Mouse (Mus musculus) megakaryocyte, embryonic 14.5 days (primary cell): ENCODE measurements around the gene Zbtb32. TPM values are rescaled to one million over a fixed set of nuclear protein-coding genes. Genes with fewer than 3 reads are reported as not detected.

Experiments used
- H3K27me3 ChIP-seq: replicated peaks from 2 replicates; pipeline ENCODE3; 2012; ENCODE audit warnings: inconsistent platforms
- H3K36me3 ChIP-seq: replicated peaks from 2 replicates; pipeline ENCODE3; 2012; ENCODE audit warnings: low read length, inconsistent platforms, mixed read lengths
- H3K4me1 ChIP-seq: 2 replicates; pipeline ENCODE4 v1.6.1; 2012; ENCODE audit warnings: inconsistent platforms
- H3K4me3 ChIP-seq: replicated peaks from 2 replicates; pipeline ENCODE3; 2012; ENCODE audit warnings: moderate library complexity, mild to moderate bottlenecking, inconsistent platforms
- H3K9me3 ChIP-seq: 2 replicates; pipeline ENCODE4 v1.6.1; 2012; ENCODE audit warnings: inconsistent platforms
- FLI1 ChIP-seq: IDR thresholded peaks from 2 replicates; pipeline ENCODE4 v1.6.1; 2012; ENCODE audit warnings: low read length, inconsistent platforms, mixed read lengths
- GATA1 ChIP-seq: IDR thresholded peaks from 3 replicates; pipeline ENCODE4 v1.6.1; 2012; ENCODE audit warnings: mixed read lengths, low read length, inconsistent platforms, borderline replicate concordance
- polyA plus RNA-seq: library from polyadenylated mRNA; stranded (reverse); fragments of >175 nt; gene quantifications from 2 replicates; pipeline ENCODE4 v1.2.3, GENCODE M21; 2012; ENCODE audit warnings: low replicate concordance; ENCODE audit not compliant: insufficient read depth

Zbtb32 gene
- polyA plus RNA-seq, 1 experiment = 0.10 TPM

DNA sequence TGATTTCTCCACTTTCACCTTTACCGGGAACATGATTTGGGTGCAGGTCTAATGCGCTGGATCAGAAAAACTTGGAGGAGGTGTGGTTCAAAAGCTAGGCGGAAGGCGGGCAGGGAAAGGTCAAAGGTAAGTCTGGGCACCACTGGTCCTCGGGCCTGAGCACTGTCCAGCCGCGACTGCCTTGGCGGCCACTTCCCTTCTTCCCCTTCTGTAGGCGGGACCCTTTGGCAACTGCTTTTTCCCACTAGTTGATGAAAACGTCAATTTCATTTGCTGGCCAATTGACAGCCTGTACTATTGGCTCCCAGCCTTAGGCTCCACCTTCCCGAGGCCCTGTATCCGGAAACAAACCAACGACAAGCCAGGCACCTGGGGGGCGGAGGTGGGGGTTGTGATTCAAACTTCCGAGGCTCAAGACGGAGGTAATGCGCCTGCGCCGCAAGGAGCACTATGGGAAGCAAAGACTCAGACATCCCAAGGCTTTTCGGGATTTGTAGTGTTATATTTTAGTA is 39.2 kb downstream of the Zbtb32 start, which contains the start of gene Lin37:
Gene Lin37, minus strand, starts transcription at position 396 of the 512 bp plus-strand sequence.
- H3K4me1 ChIP-seq = peaks cover 66% of the 10 kb centered on the region
- no peaks in the 10 kb centered on the region for H3K9me3 ChIP-seq

GRCm38 (mm10) chr7:30558656-30559442 is 39.9 kb downstream of the Zbtb32 start:
- peaks cover 56% of the 10 kb centered on the region for H3K36me3 ChIP-seq

More for the DNA sequence above, 39.2 kb downstream of the Zbtb32 start, which contains the start of gene Lin37:
- Histone ChIP-seq H3K36me3 (peaks cover 56% of the 10 kb centered on the region), H3K27me3 (no peaks in the 10 kb centered on the region), H3K4me3 (peak within 1 kb of the TSS; percentile 96)
- TF ChIP-seq GATA1 = no peak
- no peak for TF ChIP-seq FLI1

DNA sequence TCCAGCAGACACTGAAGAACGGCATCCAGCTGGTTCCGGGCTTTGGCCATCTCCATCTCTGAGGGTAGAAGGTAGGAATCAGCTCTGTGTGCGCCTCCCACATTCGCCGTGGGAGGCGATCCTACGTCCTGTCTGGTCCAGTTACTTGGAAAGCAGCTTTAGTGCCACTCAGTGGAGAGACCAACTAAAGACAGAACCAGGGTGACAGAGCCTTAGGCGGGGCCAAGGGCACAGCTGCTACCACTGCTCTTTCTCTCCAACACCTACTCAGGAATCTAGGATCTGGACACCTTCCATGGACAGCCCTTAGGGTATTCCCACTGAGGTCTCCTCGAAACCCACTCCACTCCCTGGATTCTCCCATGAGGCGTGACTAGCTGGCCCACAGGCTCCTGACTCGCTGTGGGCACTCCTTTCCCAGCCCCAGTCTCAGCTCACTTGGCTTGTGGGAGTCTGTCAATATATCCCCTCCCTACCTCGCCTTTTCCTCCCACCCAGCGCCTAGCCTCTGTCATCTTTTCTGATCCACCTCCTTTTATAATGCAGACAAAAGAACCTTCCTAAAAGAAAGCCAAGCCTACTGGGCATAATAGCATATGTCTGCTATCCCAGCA is 40.7 kb downstream of the Zbtb32 start:
- no peak for TF ChIP-seq FLI1
- TF ChIP-seq GATA1 = no peak
- H3K4me3 ChIP-seq = peak overlapping the region; percentile 96
- peaks cover 59% of the 10 kb centered on the region for H3K36me3 ChIP-seq
- H3K9me3 ChIP-seq = no peaks in the 10 kb centered on the region
- H3K27me3 ChIP-seq = no peaks in the 10 kb centered on the region
- H3K4me1 ChIP-seq = peaks cover 70% of the 10 kb centered on the region

More at GRCm38 (mm10) chr7:30558656-30559442, 39.9 kb downstream of the Zbtb32 start:
- H3K9me3 ChIP-seq = no peaks in the 10 kb centered on the region
- H3K27me3 ChIP-seq = no peaks in the 10 kb centered on the region
- peak overlapping the region; percentile 96 for H3K4me3 ChIP-seq
- peaks cover 66% of the 10 kb centered on the region for H3K4me1 ChIP-seq
- TF ChIP-seq FLI1 = no peak
- TF ChIP-seq GATA1 = no peak

- TF ChIP-seq FLI1 (no peak), GATA1 (no peak)
- no peak overlapping the region for H3K4me3 ChIP-seq
- H3K4me1 ChIP-seq = peaks cover 75% of the 10 kb centered on the region
- no peaks in the 10 kb centered on the region for H3K9me3 ChIP-seq
- H3K27me3 ChIP-seq = no peaks in the 10 kb centered on the region
- peaks cover 59% of the 10 kb centered on the region for H3K36me3 ChIP-seq
Observed at GRCm38 (mm10) chr7:30556894-30557536, 41.7 kb downstream of the Zbtb32 start.

GRCm38 (mm10) chr7:30553810-30554584 is 44.7 kb downstream of the Zbtb32 start:
- H3K4me1 ChIP-seq = peaks cover 67% of the 10 kb centered on the region
- TF ChIP-seq GATA1 (no peak), FLI1 (no peak)
- H3K36me3 ChIP-seq = peaks cover 57% of the 10 kb centered on the region
- H3K4me3 ChIP-seq = peak overlapping the region; percentile 94
- no peaks in the 10 kb centered on the region for H3K9me3 ChIP-seq
- H3K27me3 ChIP-seq = no peaks in the 10 kb centered on the region

DNA sequence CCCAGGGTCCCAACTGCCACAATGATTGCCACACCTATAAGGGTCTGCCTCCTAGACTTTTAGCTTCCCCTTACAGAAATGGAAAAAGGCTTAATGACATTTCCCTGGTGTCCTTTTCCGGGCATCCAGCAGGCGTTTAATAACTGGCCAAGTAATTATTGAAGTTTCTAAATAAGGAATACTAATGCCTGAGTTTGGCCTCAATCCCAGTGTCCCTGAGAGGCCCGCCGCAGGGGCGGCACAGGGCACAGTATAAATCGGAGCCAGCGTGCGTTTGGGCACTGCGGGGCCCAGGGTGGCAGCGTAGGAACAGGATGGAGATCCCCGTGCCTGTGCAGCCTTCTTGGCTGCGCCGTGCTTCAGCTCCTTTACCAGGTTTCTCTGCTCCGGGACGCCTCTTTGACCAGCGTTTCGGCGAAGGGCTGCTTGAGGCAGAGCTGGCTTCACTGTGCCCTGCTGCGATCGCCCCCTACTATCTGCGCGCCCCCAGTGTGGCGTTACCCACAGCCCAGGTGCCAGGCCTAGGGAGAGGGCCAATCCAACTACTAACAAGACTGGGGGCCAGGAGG is 45.6 kb downstream of the Zbtb32 start:
- Histone ChIP-seq H3K36me3 (peaks cover 64% of the 10 kb centered on the region), H3K4me1 (peaks cover 58% of the 10 kb centered on the region), H3K27me3 (no peaks in the 10 kb centered on the region), H3K4me3 (peak overlapping the region; percentile 94), H3K9me3 (no peaks in the 10 kb centered on the region)
- TF ChIP-seq FLI1 = no peak
- TF ChIP-seq GATA1 = no peak

DNA sequence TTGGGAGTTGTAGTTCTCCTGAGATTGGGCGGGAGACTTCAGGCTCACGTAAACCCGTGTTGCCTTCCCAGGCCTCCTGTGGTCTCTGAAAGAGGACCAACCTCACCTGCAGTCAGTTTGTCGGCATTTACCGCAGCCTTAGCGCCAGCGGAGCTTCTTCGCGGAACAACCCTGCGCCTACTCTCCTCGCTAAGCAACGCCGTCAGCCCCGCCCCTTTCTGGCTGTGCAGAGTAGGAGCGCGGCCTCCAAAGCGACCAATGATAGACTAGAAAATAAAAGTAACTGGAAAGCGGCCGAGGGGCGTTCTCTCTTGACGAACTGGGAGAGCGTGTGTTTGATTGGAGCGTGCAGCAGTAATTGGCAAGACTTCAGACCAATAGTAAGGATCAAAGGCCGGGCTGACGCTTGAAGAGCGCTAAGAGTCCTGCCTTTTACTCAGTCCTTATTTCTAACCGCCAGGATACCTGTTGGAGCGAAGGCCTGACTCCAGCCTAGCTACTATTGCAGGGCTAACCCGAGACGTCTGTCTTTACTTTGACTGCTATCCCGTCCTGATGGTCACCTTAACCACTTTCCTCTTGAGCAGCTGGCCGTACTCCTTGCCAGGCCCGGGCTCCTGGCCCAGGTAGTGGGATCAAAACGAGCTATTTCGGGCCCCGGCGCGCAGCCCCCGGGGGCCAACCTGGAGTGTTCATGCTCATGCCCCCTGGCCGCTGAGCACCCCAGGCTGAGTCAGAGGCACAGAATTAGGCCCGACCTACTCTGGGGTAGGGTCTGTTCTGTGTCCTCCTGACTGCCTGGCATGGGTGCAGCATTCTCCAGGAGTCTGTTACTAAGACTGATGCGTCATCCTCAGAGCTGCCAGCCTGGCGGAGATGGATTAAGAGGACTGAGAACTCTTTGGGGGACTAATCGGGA is 46.3 kb downstream of the Zbtb32 start, which contains the start of the genes Hspb6 and Proser3:
Gene Hspb6, plus strand, starts transcription at position 77 of the 919 bp plus-strand sequence.
Gene Proser3, minus strand, starts transcription at position 198 of the 919 bp plus-strand sequence.
- Histone ChIP-seq H3K27me3 (no peaks in the 10 kb centered on the region), H3K9me3 (no peaks in the 10 kb centered on the region), H3K4me1 (peaks cover 51% of the 10 kb centered on the region), H3K36me3 (peaks cover 63% of the 10 kb centered on the region), H3K4me3 (peak within 1 kb of the TSS; percentile 94)
- no peak for TF ChIP-seq FLI1

DNA sequence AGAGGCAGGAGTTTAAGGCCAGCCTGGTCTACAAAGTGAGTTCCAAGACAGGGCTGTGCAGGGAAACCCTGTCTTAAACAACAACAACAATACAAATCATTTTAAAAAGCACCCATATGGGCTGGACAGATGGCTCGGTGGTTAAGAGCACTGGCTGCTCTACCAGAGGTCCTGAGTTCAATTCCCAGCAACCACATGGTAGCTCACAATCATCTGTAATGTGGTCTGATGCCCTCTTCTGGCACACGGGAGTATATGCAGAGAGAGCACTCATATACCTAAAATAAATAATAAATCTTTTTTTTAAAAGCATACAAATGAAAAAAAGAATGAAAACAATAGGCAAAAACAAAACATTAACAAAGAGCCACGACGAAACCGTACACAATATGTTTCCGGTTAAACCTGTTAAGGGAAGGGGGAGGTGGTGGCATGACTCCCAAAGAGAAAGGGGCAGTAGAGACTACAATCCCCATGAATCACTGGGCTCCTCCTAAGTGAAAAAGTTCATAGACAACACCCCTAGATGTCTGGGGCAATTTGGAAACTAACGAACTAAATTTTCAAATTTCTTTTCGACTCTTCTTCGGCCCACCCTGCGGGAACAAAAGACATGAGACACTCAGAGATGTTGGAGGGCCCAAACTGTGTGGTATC is 47.1 kb downstream of the Zbtb32 start:
- Histone ChIP-seq H3K4me1 (peaks cover 43% of the 10 kb centered on the region), H3K36me3 (peaks cover 60% of the 10 kb centered on the region), H3K9me3 (no peaks in the 10 kb centered on the region), H3K27me3 (no peaks in the 10 kb centered on the region), H3K4me3 (peak overlapping the region; percentile 94)
- TF ChIP-seq GATA1 (no peak), FLI1 (no peak)
